Mouse (Mus musculus): ENCODE data around the gene Brdt.
A peak's percentile ranks its signal among the peaks of the same experiment; 100 is the strongest.

Gene Brdt

DNA sequence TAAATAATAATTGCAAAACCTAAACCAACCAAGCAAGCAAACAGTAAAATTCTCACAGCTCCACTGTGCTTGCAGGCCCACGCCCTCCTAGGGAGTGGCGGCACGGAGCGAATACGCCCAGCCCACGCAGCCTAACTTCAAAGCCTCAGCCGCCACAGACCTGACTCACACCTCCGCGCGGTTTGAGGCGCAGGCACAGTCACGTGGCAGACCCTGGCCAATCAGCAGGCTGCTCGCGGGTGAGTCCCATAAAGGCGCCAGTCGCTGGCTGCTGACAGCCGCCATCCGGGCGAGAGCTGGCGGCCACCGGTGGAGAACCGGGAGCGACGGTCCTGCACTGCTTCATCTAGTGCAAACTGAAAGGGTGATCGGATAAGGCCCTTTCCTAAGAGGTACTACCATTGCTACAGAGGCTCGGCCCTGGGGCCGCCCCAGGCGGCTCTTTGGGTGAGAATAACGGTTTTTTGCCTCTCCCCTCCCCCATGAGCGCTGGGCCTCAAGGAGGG is at the start of gene Brdt:
Gene Brdt, plus strand, starts transcription at position 244 of the 506 bp plus-strand sequence.
- no peak for DNase-seq (ENCODE audit: low spot score in 2 of 2)

- DNase-seq (ENCODE audit: low spot score in 2 of 2), result no peak
Observed at GRCm38 (mm10) chr5:107282561-107283307, 48.2 kb upstream of the Brdt start.

DNA sequence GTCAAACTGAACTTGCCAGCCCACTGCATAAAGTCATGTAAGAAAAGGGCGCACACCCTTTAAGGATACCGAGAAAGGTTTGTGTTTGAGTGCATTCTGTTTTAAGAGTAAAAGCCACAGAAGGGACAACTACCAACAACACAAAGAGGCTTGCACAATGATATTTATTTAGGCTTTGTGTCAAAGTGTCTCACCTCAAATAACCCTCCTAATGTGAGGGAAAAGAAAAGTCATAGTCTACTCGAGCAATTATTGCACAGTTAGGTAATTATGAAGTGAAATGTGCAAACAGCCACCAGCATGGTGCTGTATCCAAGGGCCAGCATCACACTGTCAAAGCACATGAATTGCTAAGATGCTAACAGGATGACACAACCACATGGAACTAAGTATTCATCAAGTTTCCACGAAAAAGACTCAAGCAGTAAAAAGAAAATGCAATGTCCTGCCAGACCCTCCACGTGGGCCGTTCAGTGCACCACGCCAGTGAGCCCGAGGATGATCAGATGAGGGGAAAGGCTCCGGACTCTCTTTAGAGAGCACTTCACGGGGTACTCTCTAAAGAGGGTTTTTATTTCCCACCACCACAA is 46.9 kb upstream of the Brdt start:
- no peak for DNase-seq (ENCODE audit: low spot score in 2 of 2)

DNA sequence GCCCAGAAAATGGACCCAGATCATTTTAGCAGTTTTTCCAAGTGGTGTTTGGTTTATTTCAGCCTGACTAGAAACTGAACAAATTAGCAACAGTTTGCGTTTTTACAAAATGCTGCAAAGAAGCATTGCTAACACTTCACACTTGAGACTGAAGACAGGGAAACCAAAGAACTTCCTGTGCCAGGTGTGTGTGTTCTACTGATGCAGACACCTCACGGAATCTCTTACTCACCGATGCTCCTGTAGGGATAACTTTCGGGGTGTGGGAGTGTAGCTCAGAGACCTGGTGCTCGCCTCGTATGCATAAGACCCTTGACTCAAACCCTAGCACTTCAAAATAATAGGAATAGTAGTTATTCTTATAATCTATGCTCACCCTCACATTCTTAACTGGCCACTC is 45.4 kb upstream of the Brdt start:
- no peak for DNase-seq (ENCODE audit: low spot score in 2 of 2)

DNA sequence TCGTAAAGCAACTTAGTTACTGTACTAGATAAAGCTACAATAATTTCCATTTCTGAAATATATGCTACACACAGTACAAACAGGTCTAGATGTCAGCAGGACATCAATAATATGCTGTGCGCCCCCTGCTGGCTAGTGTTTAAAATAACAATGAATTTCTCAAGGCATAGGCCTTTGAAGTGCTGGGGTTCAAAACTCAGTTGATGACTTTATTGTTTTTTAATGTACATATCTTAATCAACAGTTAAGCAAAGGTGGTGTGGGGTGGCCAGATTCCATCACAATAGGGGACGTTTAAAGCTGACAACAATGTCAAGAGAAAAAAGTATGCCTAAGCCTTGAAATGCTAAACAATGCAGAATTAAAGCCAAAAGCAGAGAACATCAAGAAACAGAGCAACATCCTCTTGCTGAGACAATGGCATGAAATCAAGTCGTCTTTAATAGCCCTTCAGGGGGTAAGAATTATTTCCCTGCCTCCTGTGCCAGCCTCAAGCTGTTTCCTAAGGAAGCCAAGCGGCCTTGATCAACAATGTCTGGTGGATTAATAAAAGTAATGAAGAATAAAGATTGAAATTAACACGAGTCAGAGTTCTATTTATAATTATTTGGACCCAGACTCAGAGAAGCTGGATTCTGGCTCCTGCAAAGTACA is 43.6 kb upstream of the Brdt start:
- peak in 1 of 2 experiments; percentile 22 for DNase-seq (ENCODE audit: low spot score in 2 of 2)

GRCm38 (mm10) chr5:107287908-107288267 is 43.1 kb upstream of the Brdt start:
- DNase-seq (ENCODE audit: low spot score in 2 of 2), result no peak

- DNase-seq (ENCODE audit: low spot score in 2 of 2), result no peak
Observed at GRCm38 (mm10) chr5:107288427-107289233, 42.3 kb upstream of the Brdt start.

GRCm38 (mm10) chr5:107289234-107289764 is 41.7 kb upstream of the Brdt start, which contains the start of gene Tgfbr3:
TSS of gene Tgfbr3 (minus strand) at chr5:107289629.
- peak in 1 of 2 experiments; percentile 61 for DNase-seq (ENCODE audit: low spot score in 2 of 2)

DNA sequence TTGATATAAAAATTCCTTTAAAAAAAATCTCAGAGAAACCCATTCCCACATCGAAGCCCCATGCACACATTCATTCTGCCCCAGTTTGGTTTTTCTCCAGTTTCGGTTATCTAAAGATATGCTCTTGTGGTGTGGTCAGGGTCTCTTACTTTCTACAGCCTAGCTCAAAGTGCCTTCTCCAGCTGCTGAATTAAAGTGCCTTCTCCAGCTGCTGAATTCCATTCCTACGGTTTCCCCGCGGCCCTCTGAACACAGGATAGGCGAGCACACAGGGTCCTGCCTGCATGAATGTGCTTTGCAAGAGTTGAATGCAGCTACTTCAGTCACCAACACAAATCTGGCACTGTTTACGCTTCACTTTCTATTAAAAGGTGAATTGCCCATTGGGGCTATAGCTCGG is 41.0 kb upstream of the Brdt start:
- DNase-seq (ENCODE audit: low spot score in 2 of 2), result no peak

- DNase-seq (ENCODE audit: low spot score in 2 of 2), result no peak
Observed at GRCm38 (mm10) chr5:107294041-107294440, 36.9 kb upstream of the Brdt start.

GRCm38 (mm10) chr5:107295061-107295816 is 35.7 kb upstream of the Brdt start:
- no peak for DNase-seq (ENCODE audit: low spot score in 2 of 2)

DNA sequence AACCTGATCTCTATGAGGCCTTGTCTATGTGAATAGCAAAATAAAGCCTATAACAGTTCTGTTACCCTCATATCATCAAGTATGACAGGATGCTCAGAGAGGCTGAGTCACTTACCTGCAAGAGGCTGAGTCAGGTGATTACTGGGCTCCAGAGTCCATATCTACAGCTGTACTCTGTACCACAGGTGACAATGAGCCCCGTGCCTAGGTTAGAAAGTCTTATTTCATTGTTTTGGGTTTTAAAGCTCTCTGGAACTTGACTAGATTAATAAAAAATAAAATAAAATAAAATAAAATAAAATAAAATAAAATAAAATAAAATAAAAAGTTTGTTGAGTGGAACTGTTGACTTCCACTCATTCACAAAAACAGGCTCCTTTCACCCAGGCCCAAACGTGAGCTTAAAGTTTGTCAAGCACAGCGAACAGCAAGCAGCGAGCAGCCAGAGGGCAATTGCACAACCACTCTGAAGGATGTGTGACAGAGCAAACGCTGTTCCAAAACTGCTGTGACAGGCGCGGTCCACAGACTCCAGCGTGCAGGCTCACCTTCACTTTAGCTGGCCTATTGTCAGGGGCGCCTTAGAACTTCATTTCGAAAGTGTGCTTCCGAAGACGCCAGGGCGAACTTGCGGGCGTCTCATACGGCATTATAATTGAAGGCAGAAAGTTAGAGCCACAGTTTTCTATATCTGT is 35.0 kb upstream of the Brdt start:
- no peak for DNase-seq (ENCODE audit: low spot score in 2 of 2)

- no peak for DNase-seq (ENCODE audit: low spot score in 2 of 2)
Observed at GRCm38 (mm10) chr5:107296512-107297322, 34.2 kb upstream of the Brdt start.

DNA sequence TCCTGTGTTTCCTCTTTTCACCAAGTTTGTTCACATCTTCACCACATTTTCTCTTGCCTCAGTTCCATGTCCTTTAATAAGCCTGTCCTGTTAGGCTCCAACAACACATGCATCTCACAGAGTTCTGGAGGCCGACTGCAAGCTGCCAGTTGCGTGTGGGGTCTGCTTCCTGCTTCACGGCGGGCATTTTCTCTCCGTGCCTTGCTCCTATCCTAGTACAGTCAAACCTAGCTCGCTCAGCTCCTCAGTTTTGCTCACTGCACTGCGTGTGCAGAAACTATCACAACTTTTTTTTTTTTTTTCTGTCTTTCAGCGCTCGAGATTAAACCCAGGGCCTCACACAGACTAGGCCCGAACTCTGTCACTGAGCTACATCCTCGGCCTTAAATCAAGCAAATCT is 32.1 kb upstream of the Brdt start:
- no peak for DNase-seq (ENCODE audit: low spot score in 2 of 2)

DNA sequence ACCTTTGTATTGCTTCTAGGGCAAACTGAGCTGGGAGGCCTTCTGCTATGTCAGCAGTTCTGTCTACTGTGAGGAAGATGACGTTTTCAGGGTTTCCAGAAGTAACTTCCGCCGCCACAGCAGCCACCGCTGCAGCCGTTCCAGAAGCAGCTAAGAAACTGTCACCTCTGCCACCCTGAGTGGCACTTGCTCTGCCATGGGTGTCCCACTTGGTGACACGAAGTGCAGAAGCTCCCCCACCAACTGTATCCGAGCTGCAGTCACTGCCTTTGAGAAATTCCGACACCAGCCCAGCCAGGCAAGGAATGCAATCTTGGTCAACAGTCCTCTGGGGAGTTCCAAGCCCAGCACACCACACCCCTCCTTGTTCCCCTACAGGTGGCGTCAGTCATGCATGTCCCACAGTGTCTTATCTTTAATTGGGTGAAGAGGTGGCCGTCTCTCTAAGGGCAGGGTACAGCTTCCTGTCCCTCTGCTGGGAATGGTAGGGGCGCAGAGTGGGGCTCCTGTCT is 27.6 kb upstream of the Brdt start:
- no peak for DNase-seq (ENCODE audit: low spot score in 2 of 2)

GRCm38 (mm10) chr5:107304117-107304825 is 26.7 kb upstream of the Brdt start:
- no peak for DNase-seq (ENCODE audit: low spot score in 2 of 2)

GRCm38 (mm10) chr5:107307432-107307831 is 23.5 kb upstream of the Brdt start:
- DNase-seq (ENCODE audit: low spot score in 2 of 2), result no peak

DNA sequence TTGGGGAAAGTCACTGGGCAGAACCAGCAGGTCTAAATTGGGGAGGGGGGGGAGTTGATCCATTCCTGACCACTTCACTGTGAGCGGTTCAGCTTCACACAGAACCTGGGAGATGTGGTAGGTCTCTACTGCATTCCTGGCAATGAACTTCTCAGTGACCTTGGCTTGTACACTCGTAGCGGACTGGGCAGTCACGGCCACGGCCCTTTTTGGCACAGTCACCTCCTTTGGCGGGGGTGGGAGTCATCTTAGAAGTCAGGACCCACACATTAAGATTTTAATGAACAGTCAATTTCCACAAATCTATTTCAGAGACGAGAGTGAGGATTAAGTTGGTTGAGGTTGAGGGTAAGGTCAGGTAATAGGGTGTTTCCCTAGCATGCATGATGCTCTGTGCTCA is 13.8 kb upstream of the Brdt start:
- no peak for DNase-seq (ENCODE audit: low spot score in 2 of 2)

GRCm38 (mm10) chr5:107320703-107321102 is 10.3 kb upstream of the Brdt start:
- no peak for DNase-seq (ENCODE audit: low spot score in 2 of 2)
